Mouse (Mus musculus): ENCODE measurements at regions not wholly inside any gene's neighbourhood (a gene's known extent, or its start where the extent isn't known, plus 50 kb on each side); places are given as distances from the start of the nearest gene placed in this dataset.

DNA sequence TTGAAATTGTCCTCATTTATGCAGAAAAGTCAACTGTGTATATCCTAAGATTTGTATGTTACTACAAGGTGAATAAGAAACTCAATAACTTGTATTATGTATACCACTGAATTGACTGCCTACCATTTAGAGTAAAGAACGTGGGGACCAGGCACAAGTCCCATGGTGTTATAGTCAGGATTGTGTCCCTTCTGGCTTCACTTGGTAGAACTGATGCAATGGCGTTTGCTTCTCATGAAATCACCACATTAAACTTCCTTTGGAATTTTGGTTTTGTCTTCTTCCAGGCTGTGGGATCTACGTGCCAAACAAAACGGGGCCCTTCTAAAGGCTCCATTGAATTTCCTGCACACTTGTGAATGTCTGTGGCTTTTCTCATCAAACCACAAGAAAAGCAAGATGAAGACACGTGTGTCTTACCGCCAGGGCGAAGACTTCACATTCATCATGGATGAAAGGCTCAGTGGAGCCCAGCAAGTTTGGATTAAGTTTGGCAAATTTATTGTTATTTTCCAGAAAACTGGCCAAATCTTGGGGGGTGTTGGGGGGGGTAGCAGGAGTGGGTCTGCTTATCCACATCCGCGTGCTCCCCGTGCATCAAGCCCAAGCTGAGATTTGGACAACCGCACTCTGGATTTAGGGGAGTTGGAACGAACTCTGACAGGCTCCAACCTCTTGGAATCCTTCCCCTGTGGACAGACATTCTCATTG is 353.3 kb downstream of the Ankrd50 start:
- no peaks in the 10 kb centered on the region for H3K36me3 ChIP-seq (ENCODE audit: insufficient read depth, low read length)
- no peak for DNase-seq (ENCODE audit: low spot score)

GRCm38 (mm10) chr3:38130088-38130487 is 354.6 kb downstream of the Ankrd50 start:
- Histone ChIP-seq H3K4me2 (replicated peaks; ENCODE audit: low read depth, low read length) (no peak overlapping the region), H3K27ac (ENCODE audit: low read length) (no peak overlapping the region), H3K9me3 (ENCODE audit: low read length) (no peaks in the 10 kb centered on the region), H3K4me1 (ENCODE audit: insufficient read depth, low read depth, low read length) (peaks cover 3% of the 10 kb centered on the region; the same call in 1 of the 2 replicates), H3K4me3 (ENCODE audit: low read depth, low read length) (no peak overlapping the region), H3K36me3 (ENCODE audit: insufficient read depth, low read length) (no peaks in the 10 kb centered on the region), H3K27me3 (replicated peaks; ENCODE audit: insufficient read depth, low read length) (no peaks in the 10 kb centered on the region), H3K9ac (replicated peaks; ENCODE audit: low read depth) (no peak overlapping the region)
- no peak for TF ChIP-seq CTCF (IDR thresholded peaks at IDR 0.05)
- DNase-seq (ENCODE audit: low spot score): no peak
- no peak for ATAC-seq
- 35% methylated on average over 1 of the region's 1 CpGs for WGBS

More for the DNA sequence above, 353.3 kb downstream of the Ankrd50 start:
- H3K27ac ChIP-seq (ENCODE audit: low read length): no peak overlapping the region
- ATAC-seq: no peak
- 76% methylated on average over 12 of the region's 12 CpGs for WGBS
- H3K9ac ChIP-seq (replicated peaks; ENCODE audit: low read depth): no peak overlapping the region
- H3K4me3 ChIP-seq (ENCODE audit: low read depth, low read length): no peak overlapping the region
- TF ChIP-seq EP300 (IDR thresholded peaks at IDR 0.05) (0 out of 2 replicates have a peak, but pooled peaks have one; percentile 6), CTCF (IDR thresholded peaks at IDR 0.05) (no peak)
- no peaks in the 10 kb centered on the region for H3K27me3 ChIP-seq (replicated peaks; ENCODE audit: insufficient read depth, low read length)
- no peak overlapping the region for H3K4me2 ChIP-seq (replicated peaks; ENCODE audit: low read depth, low read length)
- H3K9me3 ChIP-seq (ENCODE audit: low read length): no peaks in the 10 kb centered on the region
- peaks cover 3% of the 10 kb centered on the region; the same call in 1 of the 2 replicates for H3K4me1 ChIP-seq (ENCODE audit: insufficient read depth, low read depth, low read length)

GRCm38 (mm10) chr3:38129167-38129500 is 355.5 kb downstream of the Ankrd50 start:
- H3K4me1 ChIP-seq (ENCODE audit: insufficient read depth, low read depth, low read length): peaks cover 3% of the 10 kb centered on the region; the same call in 1 of the 2 replicates
- 60% methylated on average over 2 of the region's 2 CpGs for WGBS
- no peaks in the 10 kb centered on the region for H3K9me3 ChIP-seq (ENCODE audit: low read length)
- H3K4me3 ChIP-seq (ENCODE audit: low read depth, low read length): no peak overlapping the region
- no peaks in the 10 kb centered on the region for H3K36me3 ChIP-seq (ENCODE audit: insufficient read depth, low read length)
- no peak overlapping the region for H3K4me2 ChIP-seq (replicated peaks; ENCODE audit: low read depth, low read length)
- no peaks in the 10 kb centered on the region for H3K27me3 ChIP-seq (replicated peaks; ENCODE audit: insufficient read depth, low read length)
- TF ChIP-seq CTCF (IDR thresholded peaks at IDR 0.05): no peak
- TF ChIP-seq EP300 (IDR thresholded peaks at IDR 0.05): no peak
- peak overlapping the region; percentile 65 for H3K27ac ChIP-seq (ENCODE audit: low read length)
- H3K9ac ChIP-seq (replicated peaks; ENCODE audit: low read depth): no peak overlapping the region
- no peak for DNase-seq (ENCODE audit: low spot score)
- no peak for ATAC-seq

- peak; percentile 99 for ATAC-seq
- peak overlapping the region; percentile 71 for H3K27ac ChIP-seq (ENCODE audit: low read length)
- no peaks in the 10 kb centered on the region for H3K9me3 ChIP-seq (ENCODE audit: low read length)
- H3K4me3 ChIP-seq (ENCODE audit: low read depth, low read length): no peak overlapping the region
- H3K36me3 ChIP-seq (ENCODE audit: insufficient read depth, low read length): no peaks in the 10 kb centered on the region
- H3K4me2 ChIP-seq (replicated peaks; ENCODE audit: low read depth, low read length): no peak overlapping the region
- no peaks in the 10 kb centered on the region for H3K27me3 ChIP-seq (replicated peaks; ENCODE audit: insufficient read depth, low read length)
- TF ChIP-seq EP300 (IDR thresholded peaks at IDR 0.05) (peak; percentile 98), CTCF (IDR thresholded peaks at IDR 0.05) (no peak)
- H3K9ac ChIP-seq (replicated peaks; ENCODE audit: low read depth): no peak overlapping the region
- WGBS: 12% methylated on average over 5 of the region's 5 CpGs
- peak; percentile 96 for DNase-seq (ENCODE audit: low spot score)
- H3K4me1 ChIP-seq (ENCODE audit: insufficient read depth, low read depth, low read length): peaks cover 3% of the 10 kb centered on the region; the same call in 1 of the 2 replicates
Measured at GRCm38 (mm10) chr3:38128486-38129166, 356.0 kb downstream of the Ankrd50 start.

DNA sequence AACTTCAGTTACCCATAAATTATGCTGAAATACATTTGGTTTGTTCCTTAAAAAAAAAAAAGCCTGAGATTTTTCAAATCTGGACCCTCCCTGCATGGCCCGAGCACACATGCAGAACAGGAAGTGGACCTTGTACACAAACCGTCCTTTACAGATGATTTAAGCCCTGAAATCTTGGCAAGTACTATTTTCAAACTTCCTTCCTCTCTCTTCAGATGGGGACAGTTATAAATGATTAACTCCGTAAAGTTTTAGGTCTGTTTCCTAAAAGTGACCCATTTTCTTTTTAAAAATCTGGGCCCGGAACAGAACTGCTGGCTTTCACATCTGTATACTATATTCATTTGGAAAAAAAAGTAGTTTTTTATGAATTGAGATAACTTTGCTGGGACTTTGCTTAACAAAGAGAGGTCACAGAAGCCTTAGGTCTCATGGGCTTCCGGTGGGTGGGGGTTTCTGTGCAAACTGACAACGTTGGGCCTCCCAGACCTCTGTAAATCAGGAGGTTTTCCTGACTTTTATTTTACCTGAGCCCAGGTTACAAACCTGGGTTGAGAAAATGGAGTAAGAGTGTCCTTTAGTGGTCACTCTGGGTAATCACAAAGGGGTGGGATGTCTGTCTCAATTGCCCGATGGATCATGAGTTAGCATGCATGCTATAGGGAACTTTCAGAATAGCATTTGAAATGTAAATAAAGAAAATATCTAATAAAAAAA is 368.4 kb downstream of the Ankrd50 start:
- DNase-seq (ENCODE audit: low spot score) (peak; percentile 72), ATAC-seq (peak; percentile 62)
- TF ChIP-seq EP300 (IDR thresholded peaks at IDR 0.05) (peak; percentile 70), CTCF (IDR thresholded peaks at IDR 0.05) (peak; percentile 68)
- Histone ChIP-seq H3K27me3 (replicated peaks; ENCODE audit: insufficient read depth, low read length) (no peaks in the 10 kb centered on the region), H3K4me2 (replicated peaks; ENCODE audit: low read depth, low read length) (no peak overlapping the region), H3K36me3 (ENCODE audit: insufficient read depth, low read length) (no peaks in the 10 kb centered on the region), H3K4me1 (ENCODE audit: insufficient read depth, low read depth, low read length) (peaks cover 3% of the 10 kb centered on the region; the same call in 1 of the 2 replicates), H3K27ac (ENCODE audit: low read length) (0 out of 2 replicates have a peak overlapping the region, but pooled peaks have one; percentile 32), H3K9me3 (ENCODE audit: low read length) (no peaks in the 10 kb centered on the region), H3K4me3 (ENCODE audit: low read depth, low read length) (no peak overlapping the region), H3K9ac (replicated peaks; ENCODE audit: low read depth) (no peak overlapping the region)
- 5% methylated on average over 7 of the region's 7 CpGs for WGBS

DNA sequence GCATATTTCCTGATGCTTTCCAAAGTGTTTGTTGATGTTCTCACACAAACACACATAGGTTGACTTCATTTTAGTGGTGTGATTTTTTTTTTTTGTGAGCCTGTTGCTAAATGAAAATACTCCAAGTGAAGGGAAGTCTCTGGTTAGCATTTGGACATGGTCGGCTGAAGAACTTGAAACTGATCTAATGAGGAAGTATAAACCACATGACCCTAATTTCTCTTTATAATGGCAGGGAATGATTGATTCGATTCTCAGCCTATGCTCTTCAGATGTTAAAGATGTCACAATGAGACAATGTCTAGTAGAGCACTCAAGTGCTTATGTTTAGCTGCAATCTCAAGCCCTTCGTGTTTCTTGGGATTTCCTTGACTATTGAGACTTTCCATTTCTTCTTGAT is 372.1 kb downstream of the Ankrd50 start:
- no peak for ATAC-seq
- Histone ChIP-seq H3K27ac (ENCODE audit: low read length) (no peak overlapping the region), H3K36me3 (ENCODE audit: insufficient read depth, low read length) (no peaks in the 10 kb centered on the region), H3K4me1 (ENCODE audit: insufficient read depth, low read depth, low read length) (peaks cover 3% of the 10 kb centered on the region; the same call in 1 of the 2 replicates), H3K4me2 (replicated peaks; ENCODE audit: low read depth, low read length) (no peak overlapping the region), H3K9ac (replicated peaks; ENCODE audit: low read depth) (no peak overlapping the region), H3K9me3 (ENCODE audit: low read length) (no peaks in the 10 kb centered on the region), H3K4me3 (ENCODE audit: low read depth, low read length) (no peak overlapping the region), H3K27me3 (replicated peaks; ENCODE audit: insufficient read depth, low read length) (no peaks in the 10 kb centered on the region)
- DNase-seq (ENCODE audit: low spot score): no peak
- 78% methylated on average over 3 of the region's 3 CpGs for WGBS
- no peak for TF ChIP-seq EP300 (IDR thresholded peaks at IDR 0.05)
- TF ChIP-seq CTCF (IDR thresholded peaks at IDR 0.05): no peak
